Mouse (Mus musculus) Muller cell, postnatal 12 days (primary cell): ENCODE results near the gene Igf1r.
A peak's percentile ranks its signal among the peaks of the same experiment; 100 is the strongest.

ENCODE experiments used
- DNase-seq: peaks from one replicate; pipeline ENCODE4 v3.0.0-alpha.2; 2015; ENCODE audit errors: inconsistent ontology term

Gene Igf1r

DNA sequence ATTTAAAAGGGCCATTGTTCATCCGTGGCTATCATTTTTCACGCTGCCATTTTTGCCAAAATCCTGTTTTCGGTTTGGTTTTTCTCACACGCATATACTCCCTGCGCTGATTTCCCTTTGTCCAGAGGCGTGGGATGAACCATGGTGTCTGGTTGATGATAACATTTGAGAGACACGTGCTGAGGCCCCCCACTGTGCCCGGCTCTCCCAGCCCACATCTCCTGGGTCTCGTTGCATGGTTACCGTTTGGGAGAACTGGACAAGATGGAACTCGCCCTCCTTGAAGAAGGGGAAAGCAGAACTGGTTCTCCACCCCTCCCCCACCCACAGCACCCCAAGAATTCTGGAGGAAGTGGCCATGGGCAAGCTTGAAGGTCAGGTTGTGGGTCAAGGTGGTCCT lies 274.4 kb downstream of the Igf1r start:
- no peak for DNase-seq

DNA sequence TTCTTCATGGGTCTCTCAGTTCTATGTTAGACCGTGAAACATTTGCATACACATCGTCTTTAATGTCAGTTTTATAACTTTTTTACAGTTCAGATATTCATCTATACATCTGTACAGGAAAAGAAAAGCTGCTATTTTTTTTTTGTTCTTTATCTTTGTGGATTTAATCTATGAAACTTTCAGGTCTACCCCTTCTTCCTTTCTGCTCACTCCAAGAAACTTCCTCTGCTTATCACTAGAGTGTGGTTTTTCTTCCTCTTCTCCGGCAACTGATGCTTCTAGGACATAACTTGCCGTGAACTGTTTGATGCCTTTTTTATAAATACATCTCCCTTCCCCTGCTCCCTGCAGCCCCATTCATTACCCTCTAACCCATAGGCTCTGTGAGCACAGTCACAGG lies 275.0 kb downstream of the Igf1r start:
- DNase-seq: no peak

GRCm38 (mm10) chr7:68228491-68228890 lies 275.9 kb downstream of the Igf1r start:
- no peak for DNase-seq

- no peak for DNase-seq
Measured at GRCm38 (mm10) chr7:68230831-68231230, 278.2 kb downstream of the Igf1r start.

DNA sequence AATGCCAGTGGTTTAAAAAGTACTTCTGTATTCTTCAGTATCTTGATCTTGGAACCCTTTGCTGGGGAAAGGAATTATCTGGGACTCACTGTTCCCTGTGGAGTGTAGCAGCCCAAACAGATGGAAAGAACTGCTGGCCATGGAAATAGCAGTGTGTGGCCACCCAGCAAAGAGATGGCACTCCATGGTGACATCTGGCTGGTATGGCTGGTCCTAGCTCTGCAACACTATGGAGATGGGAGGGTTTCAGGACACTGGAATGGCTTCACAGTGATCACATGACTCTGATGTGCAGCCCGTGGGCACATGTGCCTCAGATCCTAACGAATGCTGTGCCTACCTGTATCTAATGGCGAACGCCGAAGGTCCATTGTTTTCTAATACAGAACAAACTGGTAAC lies 279.9 kb downstream of the Igf1r start:
- DNase-seq: no peak

- DNase-seq: peak; percentile 58
Measured at GRCm38 (mm10) chr7:68233619-68234223, 281.1 kb downstream of the Igf1r start.

DNA sequence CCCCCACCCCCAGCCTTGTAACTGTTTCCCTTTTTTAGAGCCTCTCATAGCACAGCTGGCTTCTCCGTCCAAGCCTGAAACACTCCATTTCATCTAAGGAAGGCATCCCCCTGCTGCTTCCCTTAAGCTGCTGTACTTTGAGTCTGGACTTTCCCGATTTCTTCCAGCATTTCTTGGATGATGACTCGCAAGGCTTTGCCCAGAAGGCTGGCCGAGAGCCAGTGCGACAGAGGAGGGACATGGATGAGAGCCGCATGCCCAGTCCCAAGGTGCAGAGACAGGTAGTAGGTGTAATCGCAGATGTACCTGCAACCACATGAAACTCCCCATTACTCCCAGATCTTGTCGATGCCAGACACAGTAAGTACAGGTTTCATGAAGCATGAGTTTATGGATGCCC lies 284.2 kb downstream of the Igf1r start:
- DNase-seq: no peak

- DNase-seq: no peak
Measured at GRCm38 (mm10) chr7:68239220-68239827, 286.7 kb downstream of the Igf1r start.

GRCm38 (mm10) chr7:68241205-68241604 lies 288.6 kb downstream of the Igf1r start:
- DNase-seq: no peak

GRCm38 (mm10) chr7:68245681-68246080 lies 293.1 kb downstream of the Igf1r start:
- no peak for DNase-seq

DNA sequence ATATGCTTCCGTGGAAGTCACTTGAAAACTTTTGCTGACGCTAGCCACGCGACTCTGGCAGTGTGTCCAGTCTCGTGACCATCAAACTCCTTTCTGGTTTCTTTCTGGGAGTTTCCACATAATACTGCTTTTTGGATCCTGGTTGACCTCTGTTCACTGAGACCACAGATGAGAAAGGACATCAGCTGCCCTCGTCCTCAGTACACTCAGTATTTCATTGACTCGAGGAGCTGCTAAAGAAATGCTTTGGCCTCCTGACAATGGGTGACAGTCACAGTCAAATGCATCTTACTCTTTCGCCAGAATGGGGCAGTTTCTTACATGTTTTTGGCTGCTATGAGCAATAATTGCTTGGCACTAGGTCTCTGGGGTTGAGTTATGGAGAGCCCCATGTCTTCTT lies 293.6 kb downstream of the Igf1r start:
- no peak for DNase-seq

DNA sequence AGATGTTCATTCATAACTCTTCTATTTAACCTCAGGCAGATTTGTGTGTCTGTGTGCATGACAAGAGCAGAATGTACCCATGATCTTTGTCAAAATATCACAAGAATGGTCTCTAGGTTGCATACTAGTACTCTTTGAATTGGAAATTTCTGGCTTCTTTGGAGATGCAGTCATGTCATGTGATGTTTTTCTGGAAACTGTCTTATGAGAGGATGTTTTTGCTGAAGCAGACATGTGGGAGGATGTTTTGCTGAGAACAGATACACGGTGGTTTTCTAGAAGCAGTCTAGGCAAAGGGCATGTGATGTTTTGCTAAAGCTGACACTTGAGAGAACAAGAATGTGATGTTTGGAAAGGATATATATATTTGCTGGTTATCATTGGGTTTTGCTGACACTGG lies 297.8 kb downstream of the Igf1r start:
- no peak for DNase-seq

- no peak for DNase-seq
Measured at GRCm38 (mm10) chr7:68250902-68251301, 298.3 kb downstream of the Igf1r start.

DNA sequence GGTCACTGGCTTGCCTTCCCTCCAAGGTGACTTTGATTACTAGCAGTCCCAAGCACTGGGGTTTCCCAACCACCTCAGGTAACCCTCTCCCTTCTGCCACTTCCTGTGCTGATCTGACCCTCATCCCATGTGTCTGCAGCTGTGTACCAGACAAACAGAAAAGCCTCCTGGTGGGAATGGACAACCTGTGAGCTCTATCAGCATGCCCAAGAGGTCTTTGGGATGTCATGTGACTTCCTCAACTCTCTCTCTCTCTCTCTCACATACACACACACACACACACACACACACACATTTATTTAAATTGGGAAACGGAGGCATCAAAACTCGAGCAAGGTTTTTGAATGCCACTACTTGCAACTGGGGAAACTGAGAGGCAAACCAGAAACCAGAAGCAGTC lies 305.1 kb downstream of the Igf1r start:
- no peak for DNase-seq

- no peak for DNase-seq
Measured at GRCm38 (mm10) chr7:68258326-68259150, 305.9 kb downstream of the Igf1r start.

- no peak for DNase-seq
Measured at GRCm38 (mm10) chr7:68259523-68260081, 307.0 kb downstream of the Igf1r start.

GRCm38 (mm10) chr7:68262612-68263200 lies 310.1 kb downstream of the Igf1r start:
- no peak for DNase-seq

DNA sequence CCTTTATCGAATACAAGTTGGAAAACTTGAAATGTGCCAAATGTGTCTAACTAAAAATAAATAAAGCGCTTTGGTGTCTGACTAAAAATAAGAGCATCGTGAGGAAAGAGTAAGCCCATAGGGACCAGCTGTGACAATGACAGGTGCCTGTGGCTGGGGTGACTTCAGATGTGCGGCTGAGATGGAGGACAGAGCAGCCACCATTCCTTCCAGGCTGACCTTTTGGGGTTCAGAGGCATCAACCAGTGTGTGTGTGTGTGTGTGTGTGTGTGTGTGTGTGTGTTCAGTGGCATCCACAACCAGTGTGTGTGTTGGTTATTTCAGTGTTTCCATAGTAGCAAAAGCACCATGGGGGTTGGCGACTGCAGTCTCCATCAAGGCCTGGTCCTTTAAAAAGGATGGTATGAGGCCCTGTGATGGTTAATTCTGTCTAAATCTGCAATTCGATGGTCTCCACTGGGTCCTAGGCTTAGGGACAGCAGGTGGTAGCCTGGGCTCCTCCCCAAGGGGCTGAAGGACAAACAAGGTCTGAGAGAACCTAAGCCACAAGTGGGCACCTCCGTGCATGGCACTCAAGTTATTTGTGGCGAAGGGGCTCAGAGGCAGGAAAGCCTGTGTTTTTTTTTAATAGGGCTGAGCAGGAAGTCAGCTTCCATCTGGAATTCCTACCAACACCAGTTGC lies 310.9 kb downstream of the Igf1r start:
- DNase-seq: no peak

- peak; percentile 63 for DNase-seq
Measured at GRCm38 (mm10) chr7:68264028-68264453, 311.4 kb downstream of the Igf1r start, which contains the start of gene Pgpep1l. Pgpep1l (minus strand) TSS chr7:68264233.

GRCm38 (mm10) chr7:68264531-68264930 lies 311.9 kb downstream of the Igf1r start:
- peak; percentile 85 for DNase-seq

- DNase-seq: peak; percentile 66
Measured at GRCm38 (mm10) chr7:68265391-68265790, 312.8 kb downstream of the Igf1r start.
